Mouse (Mus musculus): ENCODE measurements around the gene Map4k1.

- TF ChIP-seq TAL1 (IDR thresholded peaks at IDR 0.05; ENCODE audit: low read length) (no peak), GATA1 (IDR thresholded peaks at IDR 0.05; ENCODE audit: low read length) (no peak)
Observed at GRCm38 (mm10) chr7:28957997-28958725, 23.7 kb upstream of the Map4k1 start.
